Mouse (Mus musculus) erythroblast, embryonic 14.5 days (primary cell): ENCODE data around the gene Dennd4c.

Experiments
- GATA1 ChIP-seq: IDR thresholded peaks from 2 replicates; pipeline ENCODE4 v1.6.1; 2012; ENCODE audit warnings: low read length, inconsistent platforms, mixed read lengths
- TAL1 ChIP-seq: IDR thresholded peaks from 3 replicates; pipeline ENCODE4 v1.6.1; 2012; ENCODE audit warnings: low read length, inconsistent platforms, mixed read lengths

DNA sequence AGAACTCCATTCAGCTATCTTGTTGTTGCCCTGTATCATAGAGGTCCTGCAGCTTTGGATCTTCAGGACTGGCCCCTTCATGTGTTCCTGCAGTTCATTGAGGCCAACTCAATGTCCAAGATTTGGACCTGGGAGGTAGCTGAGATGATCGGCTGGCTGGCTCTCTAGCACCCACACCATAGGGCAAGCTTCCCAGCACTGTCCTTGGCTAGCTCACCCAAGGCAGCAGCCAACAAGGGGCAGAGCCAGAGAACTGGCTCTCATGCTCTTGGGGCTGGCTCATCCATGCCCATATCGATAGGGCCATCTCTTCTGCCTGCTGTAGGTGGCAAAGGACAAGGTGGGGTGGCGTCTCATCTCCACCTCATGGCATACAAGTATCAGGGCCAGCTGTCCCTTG, 97.0 kb downstream of the Dennd4c start:
- TF ChIP-seq TAL1 = no peak
- no peak for TF ChIP-seq GATA1
